Mouse (Mus musculus) monocyte, adult 2 months (primary cell): ENCODE results near the gene Arpc1a.

Source experiments
- DNase-seq, 2 experiments: peaks; one replicate each; pipeline ENCODE4 v3.0.0; 2022; ENCODE audit warnings: low spot score in 2 of 2, low read depth in 1 of 2

Arpc1a gene

GRCm38 (mm10) chr5:145139571-145140519 is 56.2 kb downstream of the Arpc1a start, which contains the start of the genes Pdap1 and Bud31:
Gene Pdap1 (minus strand): TSS chr5:145140238.
Gene Bud31 (plus strand): TSS chr5:145140362.
- peak; percentile 88 to 95 for DNase-seq

GRCm38 (mm10) chr5:145140611-145141010 is 57.0 kb downstream of the Arpc1a start:
- DNase-seq = no peak

- no peak for DNase-seq
These were observed 64.1 kb downstream of the Arpc1a start for GRCm38 (mm10) chr5:145147748-145148147.

DNA sequence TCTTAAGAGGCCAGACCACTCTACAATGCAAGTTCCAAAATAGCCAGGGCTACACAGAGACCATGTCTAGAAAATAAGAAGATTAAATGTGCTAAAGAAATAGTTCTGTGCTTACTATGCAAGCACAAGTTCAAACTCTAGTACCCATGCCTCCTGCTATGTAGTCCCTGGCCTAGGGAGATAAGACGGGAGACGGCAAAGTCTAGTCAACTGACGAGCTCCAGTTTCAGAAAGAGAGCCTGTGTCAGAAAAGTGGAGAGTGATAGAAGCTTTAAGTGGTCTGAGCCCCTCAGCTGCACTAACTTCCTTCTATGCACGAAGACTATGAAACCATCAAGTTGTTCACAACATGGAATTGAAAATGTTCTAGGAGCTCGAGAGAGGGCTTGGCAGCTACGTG is 65.7 kb downstream of the Arpc1a start:
- no peak for DNase-seq

- DNase-seq = no peak
These were observed 69.1 kb downstream of the Arpc1a start for GRCm38 (mm10) chr5:145152690-145153089.
